Mouse (Mus musculus) hindbrain, embryonic 13.5 days (tissue): ENCODE data around the gene Ndufa3. TPM values are rescaled to one million over a fixed set of nuclear protein-coding genes. Genes with fewer than 3 reads are reported as not detected.
"Not testable (repeated sequence)": the region's sequence is repeated elsewhere in the genome, so short reads cannot be mapped to it uniquely, and the experiment has no call there.

Source experiments
- ATAC-seq: fragments of 200-750 bp; cut with Nextera tagmentation; 2 replicates; pipeline ENCODE4 v1.8.0; 2017; ENCODE audit warnings: moderate TSS enrichment; ENCODE audit not compliant: low FRiP score
- H3K27ac ChIP-seq: fragments of 300-500 bp; sonication (generic); 2 replicates; pipeline ENCODE4 v1.5.1; 2015; ENCODE audit warnings: inconsistent platforms, mild to moderate bottlenecking, moderate library complexity
- H3K27me3 ChIP-seq: fragments of 300-500 bp; sonication (generic); 2 replicates; pipeline ENCODE4 v1.6.1; 2015; ENCODE audit warnings: mild to moderate bottlenecking, inconsistent platforms
- H3K36me3 ChIP-seq: fragments of 300-500 bp; sonication (generic); 2 replicates; pipeline ENCODE4 v1.6.1; 2015; ENCODE audit warnings: mild to moderate bottlenecking, inconsistent platforms
- H3K4me1 ChIP-seq: fragments of 300-500 bp; sonication (generic); replicated peaks from 2 replicates; pipeline ENCODE4 v1.6.1; 2015; ENCODE audit warnings: inconsistent platforms
- H3K4me2 ChIP-seq: fragments of 300-500 bp; sonication (generic); 2 replicates; pipeline ENCODE4 v1.6.1; 2015; ENCODE audit warnings: inconsistent platforms, mild to moderate bottlenecking, moderate library complexity
- H3K4me3 ChIP-seq: fragments of 300-500 bp; sonication (generic); 2 replicates; pipeline ENCODE4 v1.5.1; 2015; ENCODE audit warnings: mild to moderate bottlenecking, inconsistent platforms
- H3K9ac ChIP-seq: fragments of 300-500 bp; sonication (generic); 2 replicates; pipeline ENCODE4 v1.6.1; 2015; ENCODE audit warnings: mild to moderate bottlenecking, inconsistent platforms
- H3K9me3 ChIP-seq: fragments of 300-500 bp; sonication (generic); 2 replicates; pipeline ENCODE4 v1.6.1; 2016; ENCODE audit warnings: inconsistent platforms
- WGBS: fragments of 180-500 bp; shearing (Covaris S2); methylation state at CpG from one replicate; pipeline ENCODE4 v1.1.7; 2015; 5-methylcytosine and 5-hydroxymethylcytosine counted together
- polyA plus RNA-seq: library from polyadenylated mRNA; unstranded; fragments of >200 nt; fragmentation: Nextera tagmentation; extraction: Ambion mirVana; gene quantifications from 2 replicates; pipeline ENCODE4 v1.2.1, GENCODE M21; 2015

Ndufa3 gene
- polyA plus RNA-seq = 481 and 487 TPM in 2 replicates

DNA sequence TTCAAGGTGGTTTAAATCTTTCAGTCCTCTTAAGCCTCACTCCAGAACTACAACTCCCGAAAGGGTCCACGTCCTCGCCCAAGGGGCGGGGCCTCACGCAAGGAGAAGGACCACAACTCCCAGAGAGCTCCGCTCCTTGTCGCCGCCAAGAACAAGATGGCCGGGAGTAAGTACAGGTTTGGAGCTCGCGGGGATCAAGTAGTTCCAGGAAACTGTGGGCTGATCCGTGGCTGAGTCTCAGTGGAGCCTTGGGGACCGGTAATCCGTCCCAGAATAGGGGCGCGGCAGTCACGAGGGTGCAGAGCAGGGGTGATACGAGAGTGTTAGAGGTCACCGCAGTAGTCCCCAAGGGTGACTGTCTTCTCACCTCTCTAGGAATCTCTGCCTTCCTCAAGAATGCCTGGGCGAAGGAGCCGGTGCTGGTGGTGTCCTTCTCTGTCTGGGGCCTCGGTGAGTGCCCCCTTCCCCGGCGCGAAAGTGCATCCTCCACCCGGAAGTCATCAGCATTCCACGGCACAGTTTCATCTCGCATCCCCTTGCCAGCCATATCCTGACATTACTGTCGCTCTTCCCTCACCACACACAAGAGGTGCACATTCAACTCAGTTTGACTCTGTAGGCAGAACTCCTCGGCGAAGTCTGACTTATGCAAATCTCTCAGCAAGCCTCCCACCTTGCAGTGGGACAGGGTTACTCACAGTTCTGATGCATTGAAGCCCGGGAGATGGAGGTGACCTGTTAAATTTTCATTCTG is at the start of gene Ndufa3:
Gene Ndufa3, plus strand, starts transcription at position 132 of the 754 bp plus-strand sequence.
- no peaks in the 10 kb centered on the region for H3K9me3 ChIP-seq
- peak within 1 kb of the TSS; percentile 72 for H3K4me3 ChIP-seq
- peak; percentile 96 for ATAC-seq
- peaks cover 18% of the 10 kb centered on the region for H3K4me1 ChIP-seq
- peaks cover 34% of the 10 kb centered on the region for H3K36me3 ChIP-seq
- peak within 1 kb of the TSS; percentile 78 for H3K27ac ChIP-seq
- H3K27me3 ChIP-seq = no peaks in the 10 kb centered on the region
- H3K4me2 ChIP-seq = peak within 1 kb of the TSS; percentile 92
- H3K9ac ChIP-seq = peak within 1 kb of the TSS; percentile 88
- 2% methylated on average over 32 of the region's 32 CpGs for WGBS

DNA sequence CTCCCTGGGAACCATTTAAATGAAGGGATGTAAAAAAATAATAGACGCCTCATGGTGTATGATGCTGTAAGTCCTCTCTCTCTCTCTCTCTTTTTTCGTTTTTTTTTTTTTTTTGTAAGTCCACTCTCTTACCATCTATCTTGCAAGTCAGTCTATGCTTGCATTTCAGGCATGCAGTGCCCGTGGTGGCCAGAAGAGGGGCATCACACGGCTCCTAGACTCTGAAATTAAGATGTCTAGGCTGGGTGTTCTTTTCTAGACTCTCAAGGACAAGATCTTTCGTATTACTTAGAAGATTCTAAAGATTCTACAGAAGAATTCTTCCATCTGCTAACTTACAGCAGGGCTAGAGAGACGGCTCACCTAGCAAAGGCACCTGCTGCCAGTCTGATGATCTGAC is 47.4 kb upstream of the Ndufa3 start:
- 68% methylated on average over 6 of the region's 6 CpGs for WGBS
- H3K36me3 ChIP-seq = no peaks in the 10 kb centered on the region
- no peak for ATAC-seq

DNA sequence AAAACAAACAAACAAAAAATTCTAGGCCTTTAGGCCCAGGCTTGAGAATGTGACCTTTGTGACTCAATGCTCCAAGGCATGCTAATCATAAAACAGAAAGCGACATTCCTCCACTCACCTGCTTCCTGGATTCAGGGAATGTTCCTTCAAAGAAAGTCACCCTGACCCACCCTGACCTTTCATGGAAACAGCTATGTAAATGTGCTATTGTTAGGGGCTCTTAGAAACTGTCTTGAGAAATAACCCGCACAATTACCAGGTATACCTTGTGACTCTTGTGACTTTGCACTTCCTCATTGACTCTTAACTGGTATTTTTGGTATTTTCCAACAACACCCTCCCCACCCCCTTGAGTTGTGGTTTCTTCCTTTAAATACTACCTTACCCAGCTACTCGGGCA is 46.6 kb upstream of the Ndufa3 start:
- WGBS = 95% methylated on average over 3 of the region's 3 CpGs
- H3K36me3 ChIP-seq, H3K27me3 ChIP-seq, H3K27ac ChIP-seq, H3K9me3 ChIP-seq, H3K4me3 ChIP-seq, H3K4me2 ChIP-seq, H3K4me1 ChIP-seq, ATAC-seq, H3K9ac ChIP-seq: not testable (repeated sequence)

More for the DNA sequence above, 47.4 kb upstream of the Ndufa3 start:
- no peaks in the 10 kb centered on the region for H3K4me1 ChIP-seq
- H3K4me3 ChIP-seq = no peak overlapping the region
- no peak overlapping the region for H3K4me2 ChIP-seq
- no peak overlapping the region for H3K27ac ChIP-seq
- H3K9me3 ChIP-seq = no peaks in the 10 kb centered on the region
- no peak overlapping the region for H3K9ac ChIP-seq
- no peaks in the 10 kb centered on the region for H3K27me3 ChIP-seq

GRCm38 (mm10) chr7:3571847-3572246 is 45.3 kb upstream of the Ndufa3 start:
- Histone ChIP-seq H3K4me2 (no peak overlapping the region), H3K9me3 (no peaks in the 10 kb centered on the region), H3K27me3 (no peaks in the 10 kb centered on the region), H3K4me1 (no peaks in the 10 kb centered on the region), H3K9ac (no peak overlapping the region), H3K36me3 (no peaks in the 10 kb centered on the region), H3K4me3 (no peak overlapping the region), H3K27ac (no peak overlapping the region)
- no peak for ATAC-seq
- WGBS = 96% methylated on average over 1 of the region's 1 CpGs

DNA sequence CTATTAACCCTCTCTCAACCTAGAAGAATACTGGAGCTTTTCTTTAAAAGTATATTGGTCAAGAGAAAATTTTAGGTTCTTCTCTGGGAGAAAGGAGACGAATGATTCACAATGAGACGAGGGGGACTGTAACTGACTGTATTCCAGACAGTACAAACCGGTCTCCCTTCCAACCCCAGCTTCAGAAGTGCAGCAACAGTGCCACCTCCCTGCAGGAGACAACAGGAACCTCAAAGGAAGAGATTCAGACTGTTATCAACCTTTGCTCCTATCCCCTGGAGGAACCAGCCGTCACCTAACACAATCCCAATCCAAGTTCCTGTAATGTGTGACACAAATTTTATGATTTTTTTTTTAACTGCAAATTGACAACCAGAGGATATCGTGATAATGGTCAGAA is 43.0 kb upstream of the Ndufa3 start:
- no peaks in the 10 kb centered on the region for H3K36me3 ChIP-seq
- H3K27ac ChIP-seq = no peak overlapping the region
- H3K4me1 ChIP-seq = no peaks in the 10 kb centered on the region
- no peak overlapping the region for H3K4me3 ChIP-seq
- H3K4me2 ChIP-seq = no peak overlapping the region
- no peak for ATAC-seq
- no peak overlapping the region for H3K9ac ChIP-seq
- 62% methylated on average over 5 of the region's 5 CpGs for WGBS
- no peaks in the 10 kb centered on the region for H3K27me3 ChIP-seq
- H3K9me3 ChIP-seq = no peaks in the 10 kb centered on the region

GRCm38 (mm10) chr7:3576354-3577124 is 40.6 kb upstream of the Ndufa3 start:
- WGBS = 84% methylated on average over 5 of the region's 5 CpGs
- no peaks in the 10 kb centered on the region for H3K36me3 ChIP-seq
- no peak overlapping the region for H3K4me2 ChIP-seq
- no peaks in the 10 kb centered on the region for H3K27me3 ChIP-seq
- H3K27ac ChIP-seq = no peak overlapping the region
- H3K4me1 ChIP-seq = no peaks in the 10 kb centered on the region
- no peak overlapping the region for H3K4me3 ChIP-seq
- no peak overlapping the region for H3K9ac ChIP-seq
- H3K9me3 ChIP-seq = no peaks in the 10 kb centered on the region
- ATAC-seq = no peak

- 89% methylated on average over 2 of the region's 2 CpGs for WGBS
- ATAC-seq = no peak
Measured at GRCm38 (mm10) chr7:3578196-3578595, 39.0 kb upstream of the Ndufa3 start.

DNA sequence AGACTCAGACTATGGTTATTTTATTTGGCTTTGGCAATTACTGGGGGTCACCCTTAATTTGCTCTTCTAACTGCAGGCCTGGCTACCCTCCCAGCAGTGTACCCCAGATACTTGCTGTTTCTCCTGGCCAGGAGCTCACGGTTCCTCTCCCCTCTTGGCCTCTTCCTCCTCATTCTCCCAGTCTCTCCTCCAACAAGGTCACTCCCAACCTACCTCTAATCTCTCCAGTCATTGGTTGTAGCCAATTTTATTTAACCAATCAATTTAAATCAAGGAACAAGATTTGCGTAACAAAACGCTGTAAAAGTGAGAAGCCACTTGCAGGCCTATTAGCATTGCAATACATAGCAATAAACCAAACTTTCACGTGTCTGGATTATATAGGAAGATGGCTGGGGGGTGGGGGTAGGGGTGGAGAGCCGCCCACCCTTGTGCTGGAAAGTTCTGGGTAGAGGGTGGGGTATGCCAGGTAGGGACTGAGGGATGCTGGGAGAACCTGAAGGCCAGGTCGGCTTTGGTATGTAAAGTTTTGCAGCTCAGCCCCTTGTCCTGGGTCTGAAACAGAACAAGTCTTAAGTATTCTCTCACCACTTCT is 38.1 kb upstream of the Ndufa3 start:
- H3K27me3 ChIP-seq = no peaks in the 10 kb centered on the region
- no peak for ATAC-seq
- 71% methylated on average over 6 of the region's 6 CpGs for WGBS
- H3K4me3 ChIP-seq = no peak overlapping the region
- H3K9ac ChIP-seq = no peak overlapping the region
- H3K4me1 ChIP-seq = no peaks in the 10 kb centered on the region
- H3K36me3 ChIP-seq = no peaks in the 10 kb centered on the region
- no peaks in the 10 kb centered on the region for H3K9me3 ChIP-seq
- H3K4me2 ChIP-seq = no peak overlapping the region
- H3K27ac ChIP-seq = no peak overlapping the region

More at GRCm38 (mm10) chr7:3578196-3578595, 39.0 kb upstream of the Ndufa3 start:
- Histone ChIP-seq H3K27ac (no peak overlapping the region), H3K27me3 (no peaks in the 10 kb centered on the region), H3K4me2 (no peak overlapping the region), H3K9ac (no peak overlapping the region), H3K9me3 (no peaks in the 10 kb centered on the region), H3K4me1 (no peaks in the 10 kb centered on the region), H3K4me3 (no peak overlapping the region), H3K36me3 (no peaks in the 10 kb centered on the region)

- H3K27me3 ChIP-seq = no peaks in the 10 kb centered on the region
- no peaks in the 10 kb centered on the region for H3K4me1 ChIP-seq
- no peak overlapping the region for H3K27ac ChIP-seq
- no peak overlapping the region for H3K4me3 ChIP-seq
- H3K36me3 ChIP-seq = no peaks in the 10 kb centered on the region
- H3K9ac ChIP-seq = no peak overlapping the region
- WGBS = 63% methylated on average over 2 of the region's 2 CpGs
- no peak for ATAC-seq
- H3K9me3 ChIP-seq = no peaks in the 10 kb centered on the region
- no peak overlapping the region for H3K4me2 ChIP-seq
Measured at GRCm38 (mm10) chr7:3580029-3580428, 37.1 kb upstream of the Ndufa3 start.

GRCm38 (mm10) chr7:3585763-3586162 is 31.4 kb upstream of the Ndufa3 start:
- no peak overlapping the region for H3K4me2 ChIP-seq
- H3K27me3 ChIP-seq = no peaks in the 10 kb centered on the region
- H3K36me3 ChIP-seq = no peaks in the 10 kb centered on the region
- no peak for ATAC-seq
- WGBS = 18% methylated on average over 6 of the region's 6 CpGs
- no peak overlapping the region for H3K27ac ChIP-seq
- H3K9me3 ChIP-seq = no peaks in the 10 kb centered on the region
- H3K4me1 ChIP-seq = no peaks in the 10 kb centered on the region
- H3K9ac ChIP-seq = no peak overlapping the region
- H3K4me3 ChIP-seq = no peak overlapping the region

DNA sequence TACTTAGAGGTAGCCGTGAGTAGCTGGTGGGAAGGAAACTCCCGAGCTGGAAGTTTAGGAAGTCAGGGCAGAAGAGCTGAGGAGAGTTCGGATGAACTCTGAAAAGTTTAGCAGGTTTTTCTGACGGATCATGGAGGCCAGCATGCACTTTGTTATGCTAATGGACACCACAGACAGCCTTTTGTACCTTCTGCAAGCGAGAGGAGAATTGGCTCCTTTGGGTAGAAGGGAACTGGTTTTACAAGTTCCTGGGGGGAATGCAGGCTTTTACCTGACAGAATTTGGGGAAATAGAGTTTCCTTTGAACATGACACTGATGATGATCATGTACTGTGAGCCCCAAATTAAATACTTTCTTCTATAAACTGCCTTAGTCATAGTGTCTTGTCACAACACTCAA is 30.9 kb upstream of the Ndufa3 start:
- 2% methylated on average over 5 of the region's 5 CpGs for WGBS
- Histone ChIP-seq H3K27me3 (no peaks in the 10 kb centered on the region), H3K4me2 (no peak overlapping the region), H3K9me3 (no peaks in the 10 kb centered on the region), H3K27ac (no peak overlapping the region), H3K4me3 (no peak overlapping the region), H3K9ac (no peak overlapping the region), H3K4me1 (no peaks in the 10 kb centered on the region), H3K36me3 (no peaks in the 10 kb centered on the region)
- ATAC-seq = no peak

DNA sequence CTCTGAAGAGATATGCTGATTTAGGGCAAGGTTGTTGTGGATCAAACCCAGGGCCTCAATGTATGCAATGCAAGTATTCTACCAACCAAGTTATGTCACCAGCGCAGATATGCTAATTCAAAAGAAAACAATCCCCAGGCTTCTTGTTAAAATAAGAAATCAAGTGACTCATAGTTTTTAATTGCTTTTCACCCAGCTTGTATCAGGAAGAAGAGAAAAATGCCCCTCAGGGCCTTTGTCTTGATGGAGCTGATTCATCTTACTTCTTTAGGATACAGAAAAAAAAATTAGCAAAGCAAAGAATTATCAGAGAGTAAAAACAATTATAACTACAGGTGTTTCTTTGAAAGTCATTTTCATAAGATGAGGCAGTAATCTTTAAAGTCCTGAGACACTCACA is 29.9 kb upstream of the Ndufa3 start:
- H3K4me2 ChIP-seq = no peak overlapping the region
- 76% methylated on average over 1 of the region's 1 CpGs for WGBS
- no peaks in the 10 kb centered on the region for H3K27me3 ChIP-seq
- H3K36me3 ChIP-seq = no peaks in the 10 kb centered on the region
- H3K4me1 ChIP-seq = no peaks in the 10 kb centered on the region
- no peak overlapping the region for H3K9ac ChIP-seq
- H3K4me3 ChIP-seq = no peak overlapping the region
- H3K9me3 ChIP-seq = no peaks in the 10 kb centered on the region
- no peak for ATAC-seq
- H3K27ac ChIP-seq = no peak overlapping the region
